Mouse (Mus musculus) CH12.LX (cell line): ENCODE measurements around the gene Cort. TPM values are rescaled to one million over a fixed set of nuclear protein-coding genes. Genes with fewer than 3 reads are reported as not detected.
"Not testable (repeated sequence)": the region's sequence is repeated elsewhere in the genome, so short reads cannot be mapped to it uniquely, and the experiment has no call there.

Experiments used
- DNase-seq: peaks from one replicate; pipeline ENCODE4 v3.0.0-alpha.2; 2013; ENCODE audit errors: extremely low read depth
- H3K27ac ChIP-seq: 2 replicates; pipeline ENCODE4 v1.5.1; 2012; ENCODE audit warnings: low read depth, mild to moderate bottlenecking, control low read depth, moderate library complexity; ENCODE audit not compliant: insufficient read depth
- H3K27me3 ChIP-seq: replicated peaks from 2 replicates; pipeline ENCODE3; 2012; ENCODE audit warnings: inconsistent platforms
- H3K36me3 ChIP-seq, 2 experiments: replicated peaks in 1 of 2; 2 replicates each; pipeline versions ENCODE3 to v1.6.1; 2012; ENCODE audit warnings: inconsistent platforms in 1 of 2, low read length in 1 of 2, mild to moderate bottlenecking in 1 of 2, mixed read lengths in 1 of 2, moderate library complexity in 1 of 2; ENCODE audit not compliant: control insufficient read depth in 1 of 2, insufficient read depth in 1 of 2
- H3K4me1 ChIP-seq, 2 experiments: 2 replicates each; pipeline ENCODE4 v1.6.1; 2012; ENCODE audit warnings: inconsistent platforms in 1 of 2, moderate library complexity in 1 of 2; ENCODE audit not compliant: insufficient read depth in 2 of 2, control insufficient read depth in 1 of 2
- H3K4me2 ChIP-seq: 2 replicates; pipeline ENCODE4 v1.6.1; 2012; ENCODE audit warnings: low read depth, mild to moderate bottlenecking, control low read depth; ENCODE audit not compliant: poor library complexity, insufficient read depth, severe bottlenecking
- H3K4me3 ChIP-seq, 3 experiments: fragments of 150-350 bp in 1 of 3; sonication (generic) in 1 of 3; replicated peaks in 1 of 3; 2 replicates each; pipeline versions ENCODE3 to v1.5.1; 2011 to 2012; ENCODE audit warnings: low read depth in 2 of 3, low read length in 2 of 3, mild to moderate bottlenecking in 2 of 3, moderate library complexity in 2 of 3, control low read depth in 1 of 3, improper control_type of control experiment in 1 of 3, inconsistent platforms in 1 of 3, mixed read lengths in 1 of 3; ENCODE audit not compliant: poor library complexity in 1 of 3
- H3K79me2 ChIP-seq: replicated peaks from 2 replicates; pipeline ENCODE4 v1.6.1; 2012; ENCODE audit warnings: mild to moderate bottlenecking, moderate library complexity; ENCODE audit not compliant: control insufficient read depth, poor library complexity, insufficient read depth, severe bottlenecking; ENCODE audit errors: extremely low read depth
- H3K9ac ChIP-seq: 2 replicates; pipeline ENCODE4 v1.6.1; 2012; ENCODE audit warnings: low read depth, mild to moderate bottlenecking, control low read depth, moderate library complexity; ENCODE audit not compliant: insufficient read depth
- H3K9me3 ChIP-seq: replicated peaks from 2 replicates; pipeline ENCODE3; 2012; ENCODE audit warnings: low read length, inconsistent platforms, mixed read lengths
- CHD1 ChIP-seq: IDR thresholded peaks from 2 replicates; pipeline ENCODE4 v1.6.1; 2012; ENCODE audit warnings: low read depth, low read length, improper control_type of control experiment, inconsistent platforms
- CHD2 ChIP-seq: IDR thresholded peaks from 2 replicates; pipeline ENCODE4 v1.6.1; 2011; ENCODE audit warnings: low read length, improper control_type of control experiment
- CTCF ChIP-seq, 2 experiments: IDR thresholded peaks in 1 of 2; conservative IDR thresholded peaks in 1 of 2; 2 replicates each; pipeline ENCODE4 v1.5.1; 2011 to 2012; ENCODE audit warnings: low read depth in 2 of 2, low read length in 2 of 2, improper control_type of control experiment in 1 of 2, inconsistent platforms in 1 of 2, mild to moderate bottlenecking in 1 of 2, moderate library complexity in 1 of 2
- ELF1 ChIP-seq: IDR thresholded peaks from 2 replicates; pipeline ENCODE4 v1.6.1; 2014; ENCODE audit warnings: low read depth, mild to moderate bottlenecking, inconsistent platforms, low read length, improper control_type of control experiment
- GABPA ChIP-seq: IDR thresholded peaks from 2 replicates; pipeline ENCODE4 v1.6.1; 2012; ENCODE audit warnings: low read depth, low read length, improper control_type of control experiment, inconsistent platforms; ENCODE audit not compliant: insufficient replicate concordance
- HCFC1 ChIP-seq: IDR thresholded peaks from 2 replicates; pipeline ENCODE4 v1.6.1; 2012; ENCODE audit warnings: low read depth, mild to moderate bottlenecking, inconsistent platforms, low read length, improper control_type of control experiment
- IRF4 ChIP-seq: IDR thresholded peaks from 2 replicates; pipeline ENCODE4 v1.6.1; 2014; ENCODE audit warnings: low read depth, mild to moderate bottlenecking, inconsistent platforms, low read length, improper control_type of control experiment
- JUND ChIP-seq: conservative IDR thresholded peaks from 2 replicates; pipeline ENCODE4 v1.6.1; 2011; ENCODE audit warnings: low read depth, low read length, improper control_type of control experiment
- KAT2A ChIP-seq: IDR thresholded peaks from 2 replicates; pipeline ENCODE4 v1.6.1; 2012; ENCODE audit warnings: low read length, improper control_type of control experiment, inconsistent platforms; ENCODE audit not compliant: insufficient replicate concordance
- MAFK ChIP-seq: IDR thresholded peaks from 2 replicates; pipeline ENCODE4 v1.6.1; 2011; ENCODE audit warnings: low read length, improper control_type of control experiment; ENCODE audit not compliant: insufficient replicate concordance
- MXI1 ChIP-seq: IDR thresholded peaks from 2 replicates; pipeline ENCODE4 v1.6.1; 2011; ENCODE audit warnings: mild to moderate bottlenecking, low read depth, low read length, improper control_type of control experiment
- MYC ChIP-seq: IDR thresholded peaks from 2 replicates; pipeline ENCODE4 v1.6.1; 2011; ENCODE audit warnings: low read depth, mild to moderate bottlenecking, improper control_type of control experiment, low read length
- NELFE ChIP-seq: IDR thresholded peaks from 2 replicates; pipeline ENCODE4 v1.6.1; 2011; ENCODE audit warnings: low read depth, low read length, improper control_type of control experiment
- NRF1 ChIP-seq: IDR thresholded peaks from 2 replicates; pipeline ENCODE4 v1.6.1; 2014; ENCODE audit warnings: low read depth, mild to moderate bottlenecking, inconsistent platforms, low read length, improper control_type of control experiment, moderate library complexity
- SIN3A ChIP-seq: IDR thresholded peaks from 2 replicates; pipeline ENCODE4 v1.6.1; 2012; ENCODE audit warnings: low read length, improper control_type of control experiment, inconsistent platforms
- SMC3 ChIP-seq: IDR thresholded peaks from 2 replicates; pipeline ENCODE4 v1.6.1; 2011; ENCODE audit warnings: low read depth, low read length, improper control_type of control experiment
- TBP ChIP-seq: conservative IDR thresholded peaks from 2 replicates; pipeline ENCODE4 v1.6.1; 2011; ENCODE audit warnings: low read depth, low read length, improper control_type of control experiment
- TCF12 ChIP-seq: IDR thresholded peaks from 2 replicates; pipeline ENCODE4 v1.6.1; 2014; ENCODE audit warnings: low read depth, mild to moderate bottlenecking, inconsistent platforms, low read length, improper control_type of control experiment
- UBTF ChIP-seq: IDR thresholded peaks from 2 replicates; pipeline ENCODE4 v1.6.1; 2012; ENCODE audit warnings: low read depth, mild to moderate bottlenecking, inconsistent platforms, low read length, improper control_type of control experiment, moderate library complexity
- USF1 ChIP-seq: IDR thresholded peaks from 2 replicates; pipeline ENCODE4 v1.6.1; 2014; ENCODE audit warnings: low read depth, mild to moderate bottlenecking, inconsistent platforms, low read length, improper control_type of control experiment
- USF2 ChIP-seq: conservative IDR thresholded peaks from 2 replicates; pipeline ENCODE4 v1.6.1; 2011; ENCODE audit warnings: low read depth, low read length, improper control_type of control experiment
- ZC3H11A ChIP-seq: IDR thresholded peaks from 2 replicates; pipeline ENCODE4 v1.6.1; 2012; ENCODE audit warnings: low read depth, mild to moderate bottlenecking, inconsistent platforms, low read length, improper control_type of control experiment
- ZMIZ1 ChIP-seq: IDR thresholded peaks from 2 replicates; pipeline ENCODE4 v1.6.1; 2012; ENCODE audit warnings: low read depth, mild to moderate bottlenecking, inconsistent platforms, low read length, improper control_type of control experiment
- ZNF384 ChIP-seq: IDR thresholded peaks from 2 replicates; pipeline ENCODE4 v1.6.1; 2012; ENCODE audit warnings: low read depth, low read length, improper control_type of control experiment, inconsistent platforms
- dilution Hi-C: fragments of 300-500 bp; cut with MboI; formaldehyde crosslinking; loops from 2 replicates; pipeline ENCODE4 v1.14.3; 2020; ENCODE audit warnings: low sequenced_read_pairs; ENCODE audit not compliant: extremely low pct_unique_long_range_greater_than_20kb, extremely low pct_ligation_motif_present
- in situ Hi-C: fragments of 300-500 bp; cut with MboI; formaldehyde crosslinking; loops from 3 replicates; pipeline ENCODE4 v1.14.3; 2019; ENCODE audit warnings: low sequenced_read_pairs, low pct_ligation_motif_present, low pct_unique_long_range_greater_than_20kb, mixed read lengths
- polyA plus RNA-seq: library from polyadenylated mRNA; unstranded; fragments of >175 nt; gene quantifications from 2 replicates; pipeline ENCODE4 v1.2.1, GENCODE M21; 2012; ENCODE audit warnings: low read depth; ENCODE audit not compliant: insufficient read length
- total RNA-seq, 2 experiments: library from RNA; depleted of rRNA; stranded (reverse); fragments of 300-350 nt in 1 of 2; fragments of >200 nt in 1 of 2; gene quantifications; 2 replicates each; pipeline ENCODE4 v1.2.3; 2012 to 2014

Cort gene
- total and polyA plus RNA-seq, 3 experiments, result 0.59 to 0.94 TPM; not detected in 1

GRCm38 (mm10) chr4:149101456-149101855, 25.1 kb downstream of the Cort start:
- DNase-seq, result no peak
- in situ Hi-C loops, result no loop called here
- no peak for TF ChIP-seq CTCF (conservative IDR thresholded peaks at IDR 0.05 in 1 of 2, IDR thresholded peaks at IDR 0.05 in 1 of 2; ENCODE audit: low read depth in 2 of 2, low read length in 2 of 2)
- TF ChIP-seq ELF1, result no peak
- no peak for TF ChIP-seq NRF1
- TF ChIP-seq USF1, result no peak
- no peak for TF ChIP-seq CHD2
- no peak for TF ChIP-seq GABPA
- no peak for TF ChIP-seq USF2
- TF ChIP-seq UBTF, result no peak
- TF ChIP-seq NELFE, result no peak
- no peak for TF ChIP-seq CHD1
- no peak for TF ChIP-seq MAFK
- no peak for TF ChIP-seq ZC3H11A
- TF ChIP-seq SMC3, result no peak
- peaks cover 6 to 24% of the 10 kb centered on the region in 2 experiments for H3K4me1 ChIP-seq
- peaks cover 25% of the 10 kb centered on the region for H3K79me2 ChIP-seq
- H3K27ac ChIP-seq, result no peak overlapping the region
- dilution Hi-C loops, result no loop called here
- H3K27me3 ChIP-seq, result no peaks in the 10 kb centered on the region
- H3K36me3 ChIP-seq, result peaks cover 4 to 9% of the 10 kb centered on the region in 2 experiments
- no peaks in the 10 kb centered on the region for H3K9me3 ChIP-seq
- H3K4me3 ChIP-seq, result no peak overlapping the region
- no peak overlapping the region for H3K4me2 ChIP-seq
- no peak overlapping the region for H3K9ac ChIP-seq

- H3K79me2 ChIP-seq, result peaks cover 33% of the 10 kb centered on the region
- H3K4me1 ChIP-seq, result peaks cover 6 to 29% of the 10 kb centered on the region in 2 experiments
- H3K9ac ChIP-seq, H3K9me3 ChIP-seq, H3K27ac ChIP-seq, in situ Hi-C loops, H3K36me3 ChIP-seq, DNase-seq, H3K4me3 ChIP-seq, dilution Hi-C loops, H3K27me3 ChIP-seq: not testable (repeated sequence)
- H3K4me2 ChIP-seq, result peak overlapping the region; percentile 73
- TF ChIP-seq ZNF384, result 0 out of 2 replicates have a peak, but pooled peaks have one; percentile 22
Observed at GRCm38 (mm10) chr4:149100449-149100848, 26.1 kb downstream of the Cort start.

GRCm38 (mm10) chr4:149099369-149100017, 27.1 kb downstream of the Cort start, which contains the start of gene Pex14:
Pex14 (minus strand) TSS chr4:149099876.
- dilution Hi-C loops (no loop called here), in situ Hi-C loops (no loop called here)
- peaks cover 36% of the 10 kb centered on the region for H3K79me2 ChIP-seq
- DNase-seq, result peak; percentile 90
- H3K4me3 ChIP-seq, result peak within 1 kb of the TSS; percentile 91 to 99 (median 99)
- H3K36me3 ChIP-seq, result peaks cover 0 to 14% of the 10 kb centered on the region in 2 experiments
- peak within 1 kb of the TSS; percentile 70 for H3K9ac ChIP-seq
- peaks cover 6 to 21% of the 10 kb centered on the region in 2 experiments; a peak in 3 of 4 replicates for H3K4me1 ChIP-seq
- H3K9me3 ChIP-seq, result no peaks in the 10 kb centered on the region
- H3K4me2 ChIP-seq, result peak within 1 kb of the TSS; percentile 73
- H3K27ac ChIP-seq, result no peak within 1 kb of the TSS
- no peaks in the 10 kb centered on the region for H3K27me3 ChIP-seq
- TF ChIP-seq NRF1, result peak; percentile 71
- peak; percentile 94 for TF ChIP-seq TCF12
- TF ChIP-seq MYC, result peak; percentile 53; the same call in 1 of the 2 replicates
- peak; percentile 97 for TF ChIP-seq SIN3A
- peak; percentile 87 for TF ChIP-seq IRF4
- TF ChIP-seq GABPA, result peak; percentile 52; the same call in 1 of the 2 replicates
- TF ChIP-seq JUND, result no peak
- TF ChIP-seq NELFE, result peak; percentile 65
- TF ChIP-seq CHD2, result peak; percentile 89
- no peak for TF ChIP-seq ZMIZ1
- peak; percentile 68; the same call in 1 of the 2 replicates for TF ChIP-seq ELF1
- TF ChIP-seq TBP, result peak; percentile 79
- no peak for TF ChIP-seq MAFK
- TF ChIP-seq KAT2A, result peak; percentile 92; the same call in 1 of the 2 replicates
- peak; percentile 97 for TF ChIP-seq HCFC1
- TF ChIP-seq MXI1, result peak; percentile 53; the same call in 1 of the 2 replicates
